Mouse (Mus musculus): ENCODE measurements around the gene Kalrn.

DNA sequence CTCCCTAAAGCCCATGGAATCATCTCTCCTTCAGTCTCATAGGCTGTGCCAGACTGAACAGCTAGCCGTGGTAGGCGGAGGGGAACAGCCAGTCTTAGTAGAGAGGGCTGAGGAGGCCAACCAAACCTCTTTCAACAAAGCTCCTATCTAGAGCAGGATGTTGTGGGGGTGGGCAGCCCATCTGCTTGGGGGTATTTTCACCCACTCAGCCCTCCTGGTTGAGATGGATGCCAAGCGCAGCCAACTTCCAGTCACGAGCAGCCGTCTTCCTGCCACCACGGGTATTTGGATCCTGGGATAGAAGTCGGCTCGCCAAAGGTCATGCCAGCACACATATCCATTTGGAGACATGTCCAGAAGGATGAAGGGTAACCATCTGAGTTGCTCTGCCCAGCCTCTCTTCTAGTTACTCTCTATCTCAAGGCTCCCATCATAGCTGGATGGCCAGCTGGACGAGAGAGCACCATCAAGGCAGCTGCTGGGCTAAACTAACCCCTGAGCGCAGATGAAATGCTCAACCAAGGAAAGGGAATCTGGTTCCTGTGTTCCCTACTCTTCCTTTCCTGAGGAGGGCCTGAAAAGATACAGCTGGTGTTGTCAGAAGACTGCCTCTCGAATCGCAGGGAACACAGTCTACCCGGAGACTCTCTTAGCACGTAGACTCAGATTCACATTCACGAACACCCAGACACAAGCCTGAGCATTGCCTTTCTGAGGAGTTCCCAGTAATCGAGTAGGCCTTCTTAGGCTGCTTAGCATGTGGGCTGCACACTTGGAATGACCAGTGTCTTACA, 331.2 kb downstream of the Kalrn start:
- TF ChIP-seq CTCF (conservative IDR thresholded peaks at IDR 0.05; ENCODE audit: low read length) (no peak), NANOG (IDR thresholded peaks at IDR 0.05; ENCODE audit: borderline replicate concordance, low read length) (no peak), POU5F1 (IDR thresholded peaks at IDR 0.05; ENCODE audit: borderline replicate concordance, low read length) (no peak)

All from E14TG2a.4 (cell line).